Mouse (Mus musculus): ENCODE measurements around the gene Mkrn2os.

GRCm38 (mm10) chr6:115626121-115626520 is 33.7 kb upstream of the Mkrn2os start:
- TF ChIP-seq CTCF (IDR thresholded peaks at IDR 0.05) = no peak
- TF ChIP-seq EP300 (IDR thresholded peaks at IDR 0.05) = no peak
